Mouse (Mus musculus) cerebellum, adult 11 months (tissue): Measurements from ENCODE around the gene Slc38a4.

ENCODE experiments used
- DNase-seq: peaks from one replicate; pipeline ENCODE4 v3.0.0; 2022

Slc38a4 gene

GRCm38 (mm10) chr15:97050436-97050835, 5.3 kb downstream of the Slc38a4 start:
- no peak for DNase-seq

DNA sequence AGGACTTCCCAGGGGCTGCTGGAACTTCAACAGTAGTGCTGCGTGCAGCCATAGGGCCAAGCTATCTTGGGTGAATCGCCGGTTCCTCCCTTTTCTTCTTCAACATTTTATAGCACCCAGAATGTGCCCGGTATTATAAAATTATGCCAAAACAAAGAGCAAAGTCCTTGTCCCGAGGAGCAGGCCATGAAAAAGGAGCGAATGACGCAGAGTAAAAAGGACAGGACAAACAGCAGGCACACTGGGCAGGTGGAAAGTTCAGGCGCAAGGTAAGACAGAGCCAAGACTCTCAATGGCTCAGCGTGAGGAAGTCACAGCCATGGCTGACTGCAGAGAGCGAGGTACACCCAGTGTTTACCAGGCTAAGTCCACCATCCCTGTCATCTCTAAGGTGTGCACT, 5.7 kb downstream of the Slc38a4 start:
- no peak for DNase-seq

GRCm38 (mm10) chr15:97049281-97049841, 6.4 kb downstream of the Slc38a4 start:
- DNase-seq = no peak

- no peak for DNase-seq
These were observed 7.5 kb downstream of the Slc38a4 start for GRCm38 (mm10) chr15:97048267-97048666.

GRCm38 (mm10) chr15:97043921-97044320, 11.8 kb downstream of the Slc38a4 start:
- no peak for DNase-seq

DNA sequence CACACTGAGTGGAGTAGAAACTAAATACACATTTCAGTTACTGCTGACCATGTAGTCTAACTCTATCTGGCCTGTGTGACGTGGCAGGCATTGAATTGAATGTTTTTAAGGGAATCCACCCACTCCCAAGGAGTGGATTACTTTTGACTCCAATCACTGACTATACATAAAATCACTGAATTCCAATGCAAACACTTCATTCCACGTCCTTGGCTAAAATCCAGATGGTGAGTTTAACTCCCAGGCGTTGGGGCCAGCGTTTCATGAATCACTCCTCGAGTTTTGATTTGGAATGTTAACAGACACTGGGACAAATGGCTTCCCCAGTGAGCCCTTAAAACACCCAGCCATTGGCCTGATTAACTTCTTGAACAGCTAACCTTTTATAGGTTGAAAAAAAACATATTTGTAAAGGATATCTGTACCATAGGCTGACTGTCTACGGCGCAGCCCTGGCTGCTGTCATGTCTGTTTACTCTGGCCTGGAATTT, 13.7 kb downstream of the Slc38a4 start:
- DNase-seq = no peak

GRCm38 (mm10) chr15:97041182-97041581, 14.6 kb downstream of the Slc38a4 start:
- DNase-seq = no peak

GRCm38 (mm10) chr15:97037710-97038109, 18.0 kb downstream of the Slc38a4 start:
- no peak for DNase-seq

GRCm38 (mm10) chr15:97035892-97036291, 19.9 kb downstream of the Slc38a4 start:
- DNase-seq = no peak

DNA sequence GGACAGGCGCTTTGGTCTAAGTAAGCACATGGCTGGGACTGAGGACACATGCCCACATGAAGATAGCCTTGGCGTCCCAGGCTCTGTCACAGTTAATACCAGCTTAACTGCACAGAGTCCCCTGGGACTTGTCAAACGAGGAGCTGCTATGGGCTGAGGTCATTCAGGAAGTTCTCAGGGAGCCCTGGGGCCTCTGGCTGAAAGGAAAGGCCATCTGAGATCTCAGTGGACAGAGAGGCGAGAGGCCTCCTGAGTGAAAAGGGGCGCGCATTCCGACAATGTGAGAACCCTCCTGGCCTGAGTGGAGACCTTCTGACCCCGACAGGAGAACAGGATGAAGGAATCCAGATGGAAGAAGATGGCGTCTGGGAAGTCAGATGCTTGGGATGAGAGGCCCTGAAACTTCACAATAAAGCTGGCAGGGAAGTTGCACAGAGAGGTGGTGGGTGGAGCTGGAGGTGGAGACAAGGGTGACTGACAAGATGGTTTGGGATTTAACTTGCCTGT, 22.2 kb downstream of the Slc38a4 start:
- DNase-seq = no peak

GRCm38 (mm10) chr15:97031886-97032285, 23.9 kb downstream of the Slc38a4 start:
- no peak for DNase-seq

- no peak for DNase-seq
These were observed 24.7 kb downstream of the Slc38a4 start for GRCm38 (mm10) chr15:97030984-97031492.

GRCm38 (mm10) chr15:97030136-97030535, 25.6 kb downstream of the Slc38a4 start:
- no peak for DNase-seq

GRCm38 (mm10) chr15:97029064-97029791, 26.5 kb downstream of the Slc38a4 start:
- no peak for DNase-seq

GRCm38 (mm10) chr15:97028651-97029050, 27.1 kb downstream of the Slc38a4 start:
- no peak for DNase-seq

DNA sequence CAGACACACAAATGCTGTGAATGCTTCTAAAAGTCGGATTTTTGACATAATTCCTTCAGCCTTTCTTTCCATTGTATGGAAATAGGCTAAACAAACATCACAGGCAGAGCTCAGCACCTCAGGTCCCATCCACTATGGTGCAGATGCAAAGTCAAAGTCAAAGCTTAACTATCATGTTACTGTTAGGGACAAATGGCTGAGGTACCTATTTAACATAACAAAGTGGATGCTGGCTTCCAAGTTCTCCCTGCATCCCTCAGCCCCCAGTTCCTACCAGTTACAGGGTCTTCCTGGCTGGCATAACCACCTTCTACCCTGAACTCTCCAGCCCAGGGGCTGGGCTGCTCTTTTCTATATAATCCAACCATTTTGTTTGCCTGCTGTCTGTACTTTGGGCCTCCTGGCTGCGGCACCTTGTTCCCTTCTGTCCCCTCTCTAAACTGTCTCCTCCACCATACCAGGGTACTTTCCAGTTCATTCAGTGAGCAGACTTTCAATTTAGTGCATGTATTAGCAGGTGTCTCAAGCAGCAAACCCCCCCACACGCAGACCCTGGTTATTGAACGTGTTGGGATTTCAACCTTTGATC, 27.6 kb downstream of the Slc38a4 start:
- DNase-seq = no peak

DNA sequence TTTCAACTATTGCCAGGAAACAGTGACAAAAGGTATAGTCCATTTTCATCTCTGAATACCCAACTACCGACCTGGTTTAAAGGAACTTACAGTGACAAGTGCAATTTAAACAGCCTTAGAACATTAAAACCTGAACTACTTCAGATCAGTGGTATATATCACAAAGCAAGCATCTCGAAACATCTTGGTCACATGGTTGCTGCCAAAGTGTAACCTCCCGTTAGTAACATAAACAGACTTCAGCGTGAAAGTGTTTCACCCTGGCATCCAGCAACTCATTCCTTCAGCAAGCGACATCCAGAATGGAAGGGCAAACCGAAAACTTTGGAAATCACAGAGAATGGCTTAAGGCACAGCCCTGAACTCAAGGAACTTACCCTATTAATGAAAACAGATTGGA, 29.1 kb downstream of the Slc38a4 start:
- no peak for DNase-seq

GRCm38 (mm10) chr15:97022764-97023163, 33.0 kb downstream of the Slc38a4 start:
- DNase-seq = no peak

- DNase-seq = no peak
These were observed 33.5 kb downstream of the Slc38a4 start for GRCm38 (mm10) chr15:97022213-97022612.

DNA sequence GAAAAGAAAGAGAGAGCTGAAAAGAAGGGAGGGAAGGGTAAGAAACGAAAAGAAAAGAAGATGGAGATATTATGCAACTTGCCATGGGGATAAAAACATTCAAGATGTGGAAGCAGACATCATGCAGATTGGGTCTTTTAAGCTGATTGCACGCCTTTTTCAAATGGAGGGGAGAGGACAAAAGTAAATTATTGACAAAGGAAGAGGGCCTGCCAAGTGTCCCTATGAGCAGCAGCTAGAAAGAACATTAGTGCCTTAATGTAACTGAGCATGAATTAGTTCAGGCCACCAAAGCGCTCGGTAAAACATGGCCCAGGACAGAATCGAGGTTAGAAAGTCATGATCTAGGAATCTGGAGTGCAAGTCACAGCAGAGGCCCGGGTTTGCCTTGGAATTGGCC, 35.5 kb downstream of the Slc38a4 start:
- no peak for DNase-seq

- DNase-seq = no peak
These were observed 36.4 kb downstream of the Slc38a4 start for GRCm38 (mm10) chr15:97019323-97019722.

DNA sequence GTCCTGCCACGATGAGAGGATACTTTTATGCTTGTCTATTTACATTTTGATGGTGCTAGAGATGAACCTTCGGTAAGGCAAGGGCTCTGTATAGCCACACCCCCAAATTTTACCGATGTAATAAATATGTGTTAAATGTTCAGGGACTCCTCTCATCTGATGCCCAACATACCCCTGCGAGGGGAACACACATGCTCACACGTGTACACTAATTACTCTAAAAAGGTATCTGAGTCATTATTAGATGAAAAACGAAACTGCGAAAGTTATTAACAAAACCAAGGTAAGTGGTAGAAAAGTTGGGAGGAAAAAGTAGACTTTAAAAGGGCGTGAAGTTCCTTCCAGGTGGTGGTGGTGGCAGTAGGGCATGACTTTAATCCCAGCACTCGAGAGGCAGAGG, 38.6 kb downstream of the Slc38a4 start:
- no peak for DNase-seq

GRCm38 (mm10) chr15:97015036-97015596, 40.6 kb downstream of the Slc38a4 start:
- no peak for DNase-seq
